Mouse (Mus musculus): ENCODE measurements around the gene Hhex.

DNA sequence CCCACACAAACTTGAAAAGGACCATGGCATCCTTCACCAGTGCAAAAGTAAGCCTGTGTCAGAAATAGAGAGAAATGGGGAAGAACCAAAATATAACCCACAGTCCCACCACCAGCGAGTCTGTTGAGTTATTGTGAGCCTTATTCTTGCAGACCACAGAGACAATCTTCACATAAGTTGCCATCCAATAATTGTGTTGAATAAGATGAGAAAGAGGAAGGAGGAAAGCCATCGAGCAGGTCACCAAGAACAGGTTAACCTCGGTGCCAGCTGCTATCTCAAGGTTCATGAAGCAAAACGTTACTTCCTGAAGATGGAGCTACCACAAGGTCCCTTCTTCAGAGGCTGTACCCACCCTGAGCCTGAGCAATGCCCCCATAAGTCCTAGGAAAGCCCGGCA, 32.4 kb downstream of the Hhex start:
- no peak for TF ChIP-seq CTCF (IDR thresholded peaks at IDR 0.05; ENCODE audit: borderline replicate concordance, extremely low read depth, insufficient read depth, insufficient read length)
- no peak for TF ChIP-seq POLR2A (IDR thresholded peaks at IDR 0.05; ENCODE audit: borderline replicate concordance, extremely low read depth, insufficient read depth, insufficient read length, poor library complexity, severe bottlenecking)

Measured in brain, embryonic 14.5 days (tissue).